Mouse (Mus musculus) MEL (cell line): Measurements from ENCODE around the gene Dnah14. TPM values are rescaled to one million over a fixed set of nuclear protein-coding genes. Genes with fewer than 3 reads are reported as not detected.

ENCODE experiments used
- DNase-seq: peaks from one replicate; pipeline ENCODE4 v3.0.0; 2011; ENCODE audit warnings: low read depth, low spot score
- H3K27ac ChIP-seq: 2 replicates; pipeline ENCODE4 v1.5.1; 2012; ENCODE audit warnings: low read depth, mild to moderate bottlenecking, control low read depth, low read length, moderate library complexity; ENCODE audit not compliant: control insufficient read depth
- H3K27me3 ChIP-seq, 2 experiments: fragments of 150-350 bp in 1 of 2; sonication (generic) in 1 of 2; 2 replicates each; pipeline ENCODE4 v1.6.1; 2012; ENCODE audit warnings: low read length in 2 of 2, mild to moderate bottlenecking in 2 of 2, improper control_type of control experiment in 1 of 2, moderate library complexity in 1 of 2; ENCODE audit not compliant: insufficient read depth in 2 of 2, control insufficient read depth in 1 of 2
- H3K36me3 ChIP-seq, 2 experiments: 2 replicates each; pipeline ENCODE4 v1.6.1; 2012 to 2014; ENCODE audit warnings: low read length in 2 of 2, improper control_type of control experiment in 1 of 2, inconsistent platforms in 1 of 2, mild to moderate bottlenecking in 1 of 2; ENCODE audit not compliant: insufficient read depth in 2 of 2, control insufficient read depth in 1 of 2
- H3K4me1 ChIP-seq, 2 experiments: fragments of 150-350 bp in 1 of 2; sonication (generic) in 1 of 2; 2 replicates each; pipeline ENCODE4 v1.6.1; 2012; ENCODE audit warnings: low read length in 2 of 2, improper control_type of control experiment in 1 of 2, mild to moderate bottlenecking in 1 of 2; ENCODE audit not compliant: insufficient read depth in 2 of 2, control insufficient read depth in 1 of 2
- H3K4me3 ChIP-seq, 2 experiments: fragments of 150-350 bp in 1 of 2; sonication (generic) in 1 of 2; 2 replicates each; pipeline ENCODE4 v1.5.1; 2012; ENCODE audit warnings: low read depth in 2 of 2, low read length in 2 of 2, mild to moderate bottlenecking in 2 of 2, moderate library complexity in 2 of 2, control low read depth in 1 of 2, improper control_type of control experiment in 1 of 2; ENCODE audit not compliant: control insufficient read depth in 1 of 2, insufficient read depth in 1 of 2
- H3K79me2 ChIP-seq: 2 replicates; pipeline ENCODE4 v1.6.1; 2012; ENCODE audit warnings: mild to moderate bottlenecking, low read length, moderate library complexity; ENCODE audit not compliant: control insufficient read depth, poor library complexity, insufficient read depth
- H3K9ac ChIP-seq: 2 replicates; pipeline ENCODE4 v1.6.1; 2012; ENCODE audit warnings: low read depth, mild to moderate bottlenecking, control low read depth, low read length, moderate library complexity; ENCODE audit not compliant: control insufficient read depth, poor library complexity, severe bottlenecking
- H3K9me3 ChIP-seq: fragments of 150-350 bp; sonication (generic); replicated peaks from 2 replicates; pipeline ENCODE4 v1.6.1; 2012; ENCODE audit warnings: mild to moderate bottlenecking, low read length, improper control_type of control experiment, moderate library complexity; ENCODE audit not compliant: insufficient read depth
- BHLHE40 ChIP-seq: IDR thresholded peaks from 2 replicates; pipeline ENCODE4 v1.6.1; 2012; ENCODE audit warnings: low read depth, mild to moderate bottlenecking, inconsistent platforms, low read length, improper control_type of control experiment, borderline replicate concordance
- CHD1 ChIP-seq: IDR thresholded peaks from 2 replicates; pipeline ENCODE4 v1.6.1; 2012; ENCODE audit warnings: low read depth, mild to moderate bottlenecking, inconsistent platforms, low read length, improper control_type of control experiment
- CHD2 ChIP-seq: IDR thresholded peaks from 2 replicates; pipeline ENCODE4 v1.6.1; 2011; ENCODE audit warnings: low read length, improper control_type of control experiment
- E2F4 ChIP-seq: IDR thresholded peaks from 2 replicates; pipeline ENCODE4 v1.6.1; 2011; ENCODE audit warnings: low read depth, low read length, improper control_type of control experiment, borderline replicate concordance
- EP300 ChIP-seq, 2 experiments: IDR thresholded peaks; 2 replicates each; pipeline ENCODE4 v1.6.1; 2011; ENCODE audit warnings: improper control_type of control experiment in 2 of 2, low read length in 2 of 2, low read depth in 1 of 2, mild to moderate bottlenecking in 1 of 2
- ETS1 ChIP-seq: IDR thresholded peaks from 2 replicates; pipeline ENCODE4 v1.6.1; 2012; ENCODE audit warnings: low read depth, mild to moderate bottlenecking, inconsistent platforms, low read length, improper control_type of control experiment, moderate library complexity
- GABPA ChIP-seq: IDR thresholded peaks from 2 replicates; pipeline ENCODE4 v1.6.1; 2012; ENCODE audit warnings: low read depth, mild to moderate bottlenecking, inconsistent platforms, low read length, improper control_type of control experiment, moderate library complexity
- HCFC1 ChIP-seq: IDR thresholded peaks from 2 replicates; pipeline ENCODE4 v1.6.1; 2012; ENCODE audit warnings: low read depth, mild to moderate bottlenecking, inconsistent platforms, low read length, improper control_type of control experiment, moderate library complexity
- JUND ChIP-seq: IDR thresholded peaks from 2 replicates; pipeline ENCODE4 v1.6.1; 2011; ENCODE audit warnings: low read depth, mild to moderate bottlenecking, improper control_type of control experiment, low read length
- MAFK ChIP-seq: IDR thresholded peaks from 2 replicates; pipeline ENCODE4 v1.6.1; 2011; ENCODE audit warnings: low read depth, mild to moderate bottlenecking, low read length, improper control_type of control experiment, borderline replicate concordance
- MEF2A ChIP-seq: IDR thresholded peaks from 2 replicates; pipeline ENCODE4 v1.6.1; 2014; ENCODE audit warnings: low read depth, mild to moderate bottlenecking, inconsistent platforms, low read length, improper control_type of control experiment; ENCODE audit not compliant: poor library complexity, insufficient replicate concordance, severe bottlenecking; ENCODE audit errors: extremely low read depth
- MXI1 ChIP-seq: IDR thresholded peaks from 2 replicates; pipeline ENCODE4 v1.6.1; 2011; ENCODE audit warnings: mild to moderate bottlenecking, low read depth, low read length, improper control_type of control experiment
- MYB ChIP-seq: IDR thresholded peaks from 2 replicates; pipeline ENCODE4 v1.6.1; 2011; ENCODE audit warnings: mild to moderate bottlenecking, low read depth, low read length, improper control_type of control experiment
- MYC ChIP-seq: IDR thresholded peaks from 2 replicates; pipeline ENCODE4 v1.6.1; 2011; ENCODE audit warnings: low read depth, mild to moderate bottlenecking, low read length, improper control_type of control experiment, moderate library complexity
- NELFE ChIP-seq: IDR thresholded peaks from 2 replicates; pipeline ENCODE4 v1.6.1; 2011; ENCODE audit warnings: low read depth, low read length, improper control_type of control experiment
- NRF1 ChIP-seq: IDR thresholded peaks from 2 replicates; pipeline ENCODE4 v1.6.1; 2014; ENCODE audit warnings: low read depth, mild to moderate bottlenecking, inconsistent platforms, low read length, improper control_type of control experiment, moderate library complexity; ENCODE audit not compliant: poor library complexity, insufficient read depth, severe bottlenecking
- POLR2A ChIP-seq, 2 experiments: IDR thresholded peaks; 2 replicates each; pipeline ENCODE4 v1.6.1; 2011 to 2012; ENCODE audit warnings: low read length in 2 of 2, mild to moderate bottlenecking in 2 of 2, control low read depth in 1 of 2, improper control_type of control experiment in 1 of 2, low read depth in 1 of 2, moderate library complexity in 1 of 2; ENCODE audit not compliant: control insufficient read depth in 1 of 2, insufficient read depth in 1 of 2, poor library complexity in 1 of 2
- POLR2AphosphoS2 ChIP-seq: IDR thresholded peaks from 2 replicates; pipeline ENCODE4 v1.6.1; 2011; ENCODE audit warnings: low read length, improper control_type of control experiment
- RAD21 ChIP-seq: IDR thresholded peaks from 2 replicates; pipeline ENCODE4 v1.6.1; 2011; ENCODE audit warnings: mild to moderate bottlenecking, low read depth, low read length, improper control_type of control experiment
- RCOR1 ChIP-seq: IDR thresholded peaks from 2 replicates; pipeline ENCODE4 v1.6.1; 2012; ENCODE audit warnings: low read depth, mild to moderate bottlenecking, inconsistent platforms, low read length, improper control_type of control experiment
- SMC3 ChIP-seq: IDR thresholded peaks from 2 replicates; pipeline ENCODE4 v1.6.1; 2011; ENCODE audit warnings: low read depth, low read length, improper control_type of control experiment
- TBP ChIP-seq: IDR thresholded peaks from 2 replicates; pipeline ENCODE4 v1.8.0; 2011; ENCODE audit warnings: low read depth, low read length, improper control_type of control experiment
- UBTF ChIP-seq: IDR thresholded peaks from 2 replicates; pipeline ENCODE4 v1.6.1; 2012; ENCODE audit warnings: low read depth, mild to moderate bottlenecking, inconsistent platforms, low read length, improper control_type of control experiment, moderate library complexity, borderline replicate concordance; ENCODE audit not compliant: insufficient read depth
- USF1 ChIP-seq: IDR thresholded peaks from 2 replicates; pipeline ENCODE4 v1.6.1; 2014; ENCODE audit warnings: low read depth, mild to moderate bottlenecking, inconsistent platforms, low read length, improper control_type of control experiment, moderate library complexity
- ZC3H11A ChIP-seq: IDR thresholded peaks from 2 replicates; pipeline ENCODE4 v1.6.1; 2012; ENCODE audit warnings: low read depth, mild to moderate bottlenecking, inconsistent platforms, low read length, improper control_type of control experiment
- ZKSCAN1 ChIP-seq: IDR thresholded peaks from 2 replicates; pipeline ENCODE4 v1.6.1; 2012; ENCODE audit warnings: low read depth, mild to moderate bottlenecking, inconsistent platforms, low read length, improper control_type of control experiment, moderate library complexity
- ZMIZ1 ChIP-seq: IDR thresholded peaks from 2 replicates; pipeline ENCODE4 v1.6.1; 2012; ENCODE audit warnings: low read depth, mild to moderate bottlenecking, inconsistent platforms, low read length, improper control_type of control experiment, moderate library complexity
- ZNF384 ChIP-seq: IDR thresholded peaks from 2 replicates; pipeline ENCODE4 v1.6.1; 2012; ENCODE audit warnings: low read depth, mild to moderate bottlenecking, inconsistent platforms, low read length, improper control_type of control experiment
- polyA plus RNA-seq, 2 experiments: library from polyadenylated mRNA; stranded (reverse) in 1 of 2; unstranded in 1 of 2; fragments of >175 nt in 1 of 2; fragments of >200 nt in 1 of 2; gene quantifications; 2 replicates each; pipeline versions ENCODE4 v1.2.1 to v1.2.4; 2012; ENCODE audit warnings: low replicate concordance in 2 of 2, low read depth in 1 of 2; ENCODE audit not compliant: insufficient read length in 2 of 2, insufficient read depth in 1 of 2, missing spikeins in 1 of 2
- total RNA-seq: library from RNA; depleted of rRNA; stranded (reverse); fragments of 300-350 nt; gene quantifications from 2 replicates; pipeline ENCODE4 v1.2.3, GENCODE M21; 2012

The Dnah14 gene
- total and polyA plus RNA-seq, 3 experiments = 0.77 to 1.2 TPM; not detected in 1

GRCm38 (mm10) chr1:181560896-181561767 is 15.2 kb upstream of the Dnah14 start:
- no peaks in the 10 kb centered on the region for H3K4me1 ChIP-seq
- no peaks in the 10 kb centered on the region for H3K79me2 ChIP-seq
- no peaks in the 10 kb centered on the region for H3K36me3 ChIP-seq
- no peaks in the 10 kb centered on the region for H3K9me3 ChIP-seq
- no peak overlapping the region for H3K9ac ChIP-seq
- H3K4me3 ChIP-seq = no peak overlapping the region
- no peak overlapping the region for H3K27ac ChIP-seq
- DNase-seq = no peak
- peaks cover 0 to 4% of the 10 kb centered on the region in 2 experiments; a peak in 3 of 4 replicates for H3K27me3 ChIP-seq
- TF ChIP-seq MYB (no peak), RCOR1 (no peak), EP300 (IDR thresholded peaks at IDR 0.05; ENCODE audit: low read depth in 1 of 2, low read length in 2 of 2) (no peak), MXI1 (no peak), RAD21 (no peak), UBTF (no peak), POLR2AphosphoS2 (no peak), ETS1 (no peak), GABPA (no peak), SMC3 (no peak), ZKSCAN1 (no peak), JUND (no peak), TBP (no peak), HCFC1 (no peak), NELFE (no peak), POLR2A (IDR thresholded peaks at IDR 0.05; ENCODE audit: control insufficient read depth in 1 of 2, insufficient read depth in 1 of 2, low read depth in 1 of 2, low read length in 2 of 2, poor library complexity in 1 of 2) (no peak)

- no peak overlapping the region for H3K4me3 ChIP-seq
- H3K36me3 ChIP-seq = no peaks in the 10 kb centered on the region
- no peak overlapping the region for H3K9ac ChIP-seq
- H3K4me1 ChIP-seq = no peaks in the 10 kb centered on the region
- H3K27me3 ChIP-seq = peaks cover 0 to 5% of the 10 kb centered on the region in 2 experiments; a peak in 3 of 4 replicates
- H3K27ac ChIP-seq = no peak overlapping the region
- H3K9me3 ChIP-seq = no peaks in the 10 kb centered on the region
- DNase-seq = no peak
- no peaks in the 10 kb centered on the region for H3K79me2 ChIP-seq
- TF ChIP-seq CHD2 (no peak), MYB (no peak), NRF1 (no peak), RCOR1 (no peak), MAFK (no peak), UBTF (no peak), BHLHE40 (no peak), E2F4 (no peak), MEF2A (no peak), ZMIZ1 (no peak), CHD1 (no peak), ZNF384 (no peak), ZC3H11A (no peak), EP300 (IDR thresholded peaks at IDR 0.05; ENCODE audit: low read depth in 1 of 2, low read length in 2 of 2) (no peak), ETS1 (no peak), MYC (no peak), NELFE (no peak), USF1 (no peak), SMC3 (no peak), JUND (no peak)
Observed at GRCm38 (mm10) chr1:181561768-181562444, 14.5 kb upstream of the Dnah14 start.
